ENCODE assay signal across 20 mouse cellular contexts in genomic region chr1:175105426-175105825, GRCm38 (mm10).
A peak's percentile ranks its signal among the peaks of the same experiment; 100 is the strongest.
DNase-seq lines count a peak whose midpoint lies in the region; ATAC-seq and TF ChIP-seq lines count a peak whose summit lies in the region.
"Had no signal": no experiment of that assay in that cellular context is flagged by ENCODE, and none has a peak within 500 bp of the region (broad histone marks: within the 10 kb centered on the region; RNA-seq: fewer than 3 reads in every experiment).

No protein-coding gene starts in this region.

- 34% methylated on average over 5 of the region's 5 CpGs for WGBS in liver, embryonic 14.5 days (ENCODE audit: insufficient replicate concordance)
- 60% methylated on average over 5 of the region's 5 CpGs for WGBS in liver, postnatal 0 days (ENCODE audit: insufficient replicate concordance)

- ATAC-seq in liver, embryonic 14.5 days (ENCODE audit: insufficient read depth): 0 out of 2 replicates have a peak, but pooled peaks have one; percentile 22
- no peak for ATAC-seq in liver, postnatal 0 days
- ATAC-seq: activated CD4-positive, CD25-positive, alpha-beta regulatory T cell, adult 4 months; forebrain, embryonic 13.5 days; forebrain, embryonic 15.5 days; forebrain, postnatal 0 days; Patski had no signal

- TF ChIP-seq EP300 in liver, embryonic 14.5 days (IDR thresholded peaks at IDR 0.05; ENCODE audit: low read depth): 0 out of 2 replicates have a peak, but pooled peaks have one; percentile 36
- TF ChIP-seq EP300 in liver, postnatal 0 days (IDR thresholded peaks at IDR 0.05; ENCODE audit: low read depth): no peak

- peaks cover 0 to 4% of the 10 kb centered on the region in 2 experiments; a peak in 1 of 4 replicates for H3K4me1 ChIP-seq in liver, embryonic 14.5 days (replicated peaks; ENCODE audit: control insufficient read depth in 2 of 2, insufficient read depth in 2 of 2, low read length in 1 of 2)
- no peaks in the 10 kb centered on the region for H3K4me1 ChIP-seq in liver, postnatal 0 days (ENCODE audit: insufficient read depth)
- H3K4me1 ChIP-seq: embryonic facial prominence, embryonic 10.5 days; embryonic facial prominence, embryonic 12.5 days; forebrain, embryonic 15.5 days had no signal

- H3K27ac ChIP-seq in layer of hippocampus, adult 2 months: peak overlapping the region; percentile 76; the same call in 1 of the 2 replicates
- H3K27ac ChIP-seq in liver, embryonic 14.5 days: no peak overlapping the region
- no peak overlapping the region for H3K27ac ChIP-seq in liver, postnatal 0 days (ENCODE audit: low read depth)
- H3K27ac ChIP-seq: embryonic facial prominence, embryonic 10.5 days; embryonic facial prominence, embryonic 12.5 days; forebrain, embryonic 13.5 days; forebrain, embryonic 15.5 days had no signal

- no peak overlapping the region for H3K4me2 ChIP-seq in liver, embryonic 14.5 days (ENCODE audit: low read depth)
- no peak overlapping the region for H3K4me2 ChIP-seq in liver, postnatal 0 days (ENCODE audit: low read depth, low read length)
- H3K4me2 ChIP-seq: embryonic facial prominence, embryonic 12.5 days; forebrain, embryonic 13.5 days; forebrain, embryonic 15.5 days had no signal

- DNase-seq in layer of hippocampus, adult 2 months (ENCODE audit: low spot score in 2 of 2): no peak
- no peak for DNase-seq in layer of hippocampus, postnatal 10 days (ENCODE audit: low spot score in 2 of 2)
- DNase-seq in liver, embryonic 14.5 days (ENCODE audit: low read depth in 3 of 3, low spot score in 3 of 3): no peak
- no peak for DNase-seq in liver, postnatal 0 days
- no peak for DNase-seq in thymus, postnatal 36 days
- DNase-seq: adrenal gland, adult 8-10 months; adrenal gland, postnatal 14 days; adrenal gland, postnatal 36 days; cerebellum, adult 11-12 months; cerebellum, adult 2 months; cerebellum, adult 9-10 months; cerebellum, postnatal 10 days; cerebellum, postnatal 25 days; forebrain, postnatal 0 days had no signal

- no peaks in the 10 kb centered on the region for H3K36me3 ChIP-seq in liver, embryonic 14.5 days (replicated peaks; ENCODE audit: control insufficient read depth, insufficient read depth, low read depth)
- H3K36me3 ChIP-seq in liver, postnatal 0 days (replicated peaks; ENCODE audit: insufficient read depth, low read length): no peaks in the 10 kb centered on the region
- H3K36me3 ChIP-seq: embryonic facial prominence, embryonic 10.5 days; embryonic facial prominence, embryonic 12.5 days; forebrain, embryonic 15.5 days had no signal

- no peak for TF ChIP-seq CTCF in layer of hippocampus, adult 2 months (conservative IDR thresholded peaks at IDR 0.05)
- no peak for TF ChIP-seq CTCF in liver, embryonic 14.5 days (IDR thresholded peaks at IDR 0.05; ENCODE audit: low read depth)
- TF ChIP-seq CTCF in liver, postnatal 0 days (IDR thresholded peaks at IDR 0.05; ENCODE audit: low read depth): no peak

- H3K9ac ChIP-seq in liver, embryonic 14.5 days (replicated peaks): no peak overlapping the region
- H3K9ac ChIP-seq in liver, postnatal 0 days (replicated peaks): no peak overlapping the region
- H3K9ac ChIP-seq: embryonic facial prominence, embryonic 12.5 days; forebrain, embryonic 13.5 days; forebrain, embryonic 15.5 days; forebrain, postnatal 0 days had no signal

- H3K4me3 ChIP-seq in layer of hippocampus, adult 2 months: no peak overlapping the region
- no peak overlapping the region for H3K4me3 ChIP-seq in liver, embryonic 14.5 days (ENCODE audit: insufficient read depth in 1 of 2, low read depth in 2 of 2, low read length in 2 of 2)
- H3K4me3 ChIP-seq in liver, postnatal 0 days (ENCODE audit: low read depth, low read length): no peak overlapping the region
- H3K4me3 ChIP-seq: embryonic facial prominence, embryonic 10.5 days; embryonic facial prominence, embryonic 12.5 days; forebrain, embryonic 13.5 days; forebrain, embryonic 15.5 days had no signal

- H3K9me3 ChIP-seq in liver, embryonic 14.5 days (ENCODE audit: control insufficient read depth, low read length): no peaks in the 10 kb centered on the region
- H3K9me3 ChIP-seq in liver, postnatal 0 days (ENCODE audit: low read length): no peaks in the 10 kb centered on the region
- H3K9me3 ChIP-seq: embryonic facial prominence, embryonic 10.5 days; embryonic facial prominence, embryonic 12.5 days; forebrain, embryonic 13.5 days; forebrain, embryonic 15.5 days had no signal

- no peaks in the 10 kb centered on the region for H3K27me3 ChIP-seq in liver, embryonic 14.5 days (ENCODE audit: control insufficient read depth, insufficient read depth, low read length)
- no peaks in the 10 kb centered on the region for H3K27me3 ChIP-seq in liver, postnatal 0 days (ENCODE audit: insufficient read depth, low read length)
- H3K27me3 ChIP-seq: embryonic facial prominence, embryonic 12.5 days; forebrain, embryonic 13.5 days; forebrain, embryonic 15.5 days; Patski had no signal
